Mouse (Mus musculus) liver, embryonic 15.5 days (tissue): ENCODE results near the gene Wasl. TPM values are rescaled to one million over a fixed set of nuclear protein-coding genes. Genes with fewer than 3 reads are reported as not detected.

Source experiments
- ATAC-seq: fragments of 200-750 bp; cut with Nextera tagmentation; 2 replicates; pipeline ENCODE4 v1.8.0; 2017; ENCODE audit warnings: moderate number of reproducible peaks, mild to moderate bottlenecking, moderate library complexity; ENCODE audit not compliant: insufficient read depth
- H3K27ac ChIP-seq: fragments of 300-500 bp; sonication (generic); replicated peaks from 2 replicates; pipeline ENCODE4 v1.5.1; 2015; ENCODE audit warnings: mild to moderate bottlenecking, inconsistent platforms
- H3K27me3 ChIP-seq: fragments of 300-500 bp; sonication (generic); 2 replicates; pipeline ENCODE4 v1.6.1; 2015; ENCODE audit warnings: mild to moderate bottlenecking, inconsistent platforms
- H3K36me3 ChIP-seq: fragments of 300-500 bp; sonication (generic); replicated peaks from 2 replicates; pipeline ENCODE4 v1.6.1; 2015; ENCODE audit warnings: moderate library complexity, mild to moderate bottlenecking, inconsistent platforms
- H3K4me1 ChIP-seq: fragments of 300-500 bp; sonication (generic); replicated peaks from 2 replicates; pipeline ENCODE4 v1.6.1; 2015; ENCODE audit warnings: inconsistent platforms
- H3K4me2 ChIP-seq: fragments of 300-500 bp; sonication (generic); 2 replicates; pipeline ENCODE4 v1.6.1; 2015; ENCODE audit warnings: moderate library complexity, mild to moderate bottlenecking, inconsistent platforms
- H3K4me3 ChIP-seq: fragments of 300-500 bp; sonication (generic); replicated peaks from 2 replicates; pipeline ENCODE4 v1.5.1; 2015; ENCODE audit warnings: mild to moderate bottlenecking, inconsistent platforms
- H3K9ac ChIP-seq: fragments of 300-500 bp; sonication (generic); 2 replicates; pipeline ENCODE4 v1.6.1; 2015; ENCODE audit warnings: moderate library complexity, mild to moderate bottlenecking, inconsistent platforms
- H3K9me3 ChIP-seq: fragments of 300-500 bp; sonication (generic); replicated peaks from 2 replicates; pipeline ENCODE4 v1.6.1; 2016; ENCODE audit warnings: inconsistent platforms
- WGBS: fragments of 180-500 bp; shearing (Covaris S2); methylation state at CpG from one replicate; pipeline ENCODE4 v1.1.7; 2015; ENCODE audit warnings: mixed read lengths; ENCODE audit not compliant: insufficient replicate concordance; 5-methylcytosine and 5-hydroxymethylcytosine counted together
- polyA plus RNA-seq: library from polyadenylated mRNA; unstranded; fragments of >200 nt; fragmentation: Nextera tagmentation; extraction: Ambion mirVana; gene quantifications from 2 replicates; pipeline ENCODE4 v1.2.1, GENCODE M21; 2015

Wasl gene
- polyA plus RNA-seq, 1 experiment from 2014 or later = 22.8 TPM

GRCm38 (mm10) chr6:24663196-24664132 lies 1.3 kb downstream of the Wasl start:
- ATAC-seq = 0 out of 2 replicates have a peak, but pooled peaks have one; percentile 20
- Histone ChIP-seq H3K4me3 (peak overlapping the region; percentile 81), H3K36me3 (no peaks in the 10 kb centered on the region; the same call in 1 of the 2 replicates), H3K4me2 (peak overlapping the region; percentile 84), H3K27me3 (no peaks in the 10 kb centered on the region), H3K4me1 (peaks cover 29% of the 10 kb centered on the region), H3K27ac (peak overlapping the region; percentile 89), H3K9ac (peak overlapping the region; percentile 95), H3K9me3 (no peaks in the 10 kb centered on the region)
- 8% methylated on average over 21 of the region's 21 CpGs for WGBS

- Histone ChIP-seq H3K4me2 (peak overlapping the region; percentile 84), H3K27ac (peak overlapping the region; percentile 57), H3K4me1 (peaks cover 32% of the 10 kb centered on the region), H3K27me3 (no peaks in the 10 kb centered on the region), H3K9ac (peak overlapping the region; percentile 29; the same call in 1 of the 2 replicates), H3K4me3 (peak overlapping the region; percentile 30; the same call in 1 of the 2 replicates), H3K36me3 (no peaks in the 10 kb centered on the region; the same call in 1 of the 2 replicates), H3K9me3 (no peaks in the 10 kb centered on the region)
- no peak for ATAC-seq
- WGBS = 16% methylated on average over 4 of the region's 4 CpGs
Measured at GRCm38 (mm10) chr6:24662483-24662882, 2.3 kb downstream of the Wasl start.

GRCm38 (mm10) chr6:24661879-24662278 lies 2.9 kb downstream of the Wasl start:
- 59% methylated on average over 4 of the region's 4 CpGs for WGBS
- ATAC-seq = no peak
- H3K27me3 ChIP-seq = no peaks in the 10 kb centered on the region
- H3K9me3 ChIP-seq = no peaks in the 10 kb centered on the region
- H3K36me3 ChIP-seq = no peaks in the 10 kb centered on the region; the same call in 1 of the 2 replicates
- H3K4me3 ChIP-seq = no peak overlapping the region; the same call in 1 of the 2 replicates
- peaks cover 35% of the 10 kb centered on the region for H3K4me1 ChIP-seq
- peak overlapping the region; percentile 5 for H3K4me2 ChIP-seq
- H3K9ac ChIP-seq = no peak overlapping the region
- no peak overlapping the region for H3K27ac ChIP-seq

- Histone ChIP-seq H3K27ac (peak overlapping the region; percentile 48; the same call in 1 of the 2 replicates), H3K9ac (no peak overlapping the region), H3K4me2 (peak overlapping the region; percentile 13; the same call in 1 of the 2 replicates), H3K9me3 (no peaks in the 10 kb centered on the region), H3K36me3 (no peaks in the 10 kb centered on the region; the same call in 1 of the 2 replicates), H3K4me3 (no peak overlapping the region), H3K4me1 (peaks cover 32% of the 10 kb centered on the region), H3K27me3 (no peaks in the 10 kb centered on the region)
- peak; percentile 59 for ATAC-seq
- WGBS = 59% methylated on average over 10 of the region's 10 CpGs
Measured at GRCm38 (mm10) chr6:24657647-24658387, 7.0 kb downstream of the Wasl start.

DNA sequence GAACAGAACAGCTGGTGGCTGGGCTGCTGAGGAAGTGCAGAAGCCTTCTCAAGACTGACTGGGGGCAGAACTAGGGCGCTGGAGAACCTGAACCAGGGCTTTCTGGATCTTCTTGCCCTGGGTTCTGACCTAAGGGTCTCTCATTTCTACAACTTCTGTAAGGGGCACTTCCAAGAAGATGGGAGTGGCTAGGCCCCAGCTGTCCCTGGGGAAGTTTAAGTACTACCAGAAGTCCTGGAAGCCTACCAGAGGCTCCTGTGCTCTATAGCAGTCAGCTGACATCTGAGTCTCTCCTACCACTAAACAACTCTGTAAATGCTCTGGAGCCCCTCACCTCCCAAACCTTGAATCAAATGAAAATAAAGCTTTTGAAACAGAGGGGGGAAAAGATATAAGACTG lies 8.7 kb downstream of the Wasl start:
- 68% methylated on average over 1 of the region's 1 CpGs for WGBS
- Histone ChIP-seq H3K27ac (no peak overlapping the region), H3K9me3 (no peaks in the 10 kb centered on the region), H3K27me3 (no peaks in the 10 kb centered on the region), H3K9ac (no peak overlapping the region), H3K4me3 (no peak overlapping the region), H3K36me3 (no peaks in the 10 kb centered on the region; the same call in 1 of the 2 replicates), H3K4me1 (peaks cover 21% of the 10 kb centered on the region), H3K4me2 (no peak overlapping the region)
- no peak; the same call in 1 of the 2 replicates for ATAC-seq

- no peak overlapping the region for H3K9ac ChIP-seq
- no peak overlapping the region for H3K4me3 ChIP-seq
Measured at GRCm38 (mm10) chr6:24651538-24651937, 13.3 kb downstream of the Wasl start.

GRCm38 (mm10) chr6:24650719-24651118 lies 14.1 kb downstream of the Wasl start:
- Histone ChIP-seq H3K27me3 (no peaks in the 10 kb centered on the region), H3K4me3 (no peak overlapping the region), H3K4me1 (peaks cover 30% of the 10 kb centered on the region), H3K9me3 (no peaks in the 10 kb centered on the region), H3K36me3 (no peaks in the 10 kb centered on the region), H3K27ac (no peak overlapping the region), H3K4me2 (no peak overlapping the region), H3K9ac (no peak overlapping the region)
- 71% methylated on average over 3 of the region's 3 CpGs for WGBS
- ATAC-seq = no peak

More at GRCm38 (mm10) chr6:24651538-24651937, 13.3 kb downstream of the Wasl start:
- Histone ChIP-seq H3K9me3 (no peaks in the 10 kb centered on the region), H3K4me2 (no peak overlapping the region), H3K36me3 (no peaks in the 10 kb centered on the region), H3K27ac (no peak overlapping the region), H3K4me1 (peaks cover 35% of the 10 kb centered on the region), H3K27me3 (no peaks in the 10 kb centered on the region)
- WGBS = 71% methylated on average over 7 of the region's 7 CpGs
- ATAC-seq = peak; percentile 55

- Histone ChIP-seq H3K36me3 (no peaks in the 10 kb centered on the region), H3K27ac (no peak overlapping the region), H3K4me2 (no peak overlapping the region), H3K9me3 (no peaks in the 10 kb centered on the region), H3K4me1 (peaks cover 29% of the 10 kb centered on the region), H3K9ac (no peak overlapping the region), H3K27me3 (no peaks in the 10 kb centered on the region), H3K4me3 (no peak overlapping the region)
- 0 out of 2 replicates have a peak, but pooled peaks have one; percentile 58 for ATAC-seq
- WGBS = 40% methylated on average over 4 of the region's 4 CpGs
Measured at GRCm38 (mm10) chr6:24648403-24648802, 16.4 kb downstream of the Wasl start.

GRCm38 (mm10) chr6:24647103-24647691 lies 17.6 kb downstream of the Wasl start:
- Histone ChIP-seq H3K4me1 (peaks cover 33% of the 10 kb centered on the region), H3K4me3 (no peak overlapping the region), H3K27ac (peak overlapping the region; percentile 29; the same call in 1 of the 2 replicates), H3K4me2 (no peak overlapping the region), H3K9me3 (no peaks in the 10 kb centered on the region), H3K9ac (no peak overlapping the region), H3K27me3 (no peaks in the 10 kb centered on the region), H3K36me3 (no peaks in the 10 kb centered on the region)
- 41% methylated on average over 4 of the region's 4 CpGs for WGBS
- no peak for ATAC-seq

- no peak overlapping the region for H3K27ac ChIP-seq
Measured at GRCm38 (mm10) chr6:24645346-24646053, 19.3 kb downstream of the Wasl start.

More at GRCm38 (mm10) chr6:24645346-24646053, 19.3 kb downstream of the Wasl start:
- no peak for ATAC-seq
- Histone ChIP-seq H3K9ac (no peak overlapping the region), H3K4me2 (no peak overlapping the region), H3K4me1 (peaks cover 33% of the 10 kb centered on the region), H3K27me3 (no peaks in the 10 kb centered on the region), H3K36me3 (no peaks in the 10 kb centered on the region), H3K9me3 (no peaks in the 10 kb centered on the region), H3K4me3 (no peak overlapping the region)
- WGBS = 64% methylated on average over 6 of the region's 6 CpGs
